In the genomic region with DNA sequence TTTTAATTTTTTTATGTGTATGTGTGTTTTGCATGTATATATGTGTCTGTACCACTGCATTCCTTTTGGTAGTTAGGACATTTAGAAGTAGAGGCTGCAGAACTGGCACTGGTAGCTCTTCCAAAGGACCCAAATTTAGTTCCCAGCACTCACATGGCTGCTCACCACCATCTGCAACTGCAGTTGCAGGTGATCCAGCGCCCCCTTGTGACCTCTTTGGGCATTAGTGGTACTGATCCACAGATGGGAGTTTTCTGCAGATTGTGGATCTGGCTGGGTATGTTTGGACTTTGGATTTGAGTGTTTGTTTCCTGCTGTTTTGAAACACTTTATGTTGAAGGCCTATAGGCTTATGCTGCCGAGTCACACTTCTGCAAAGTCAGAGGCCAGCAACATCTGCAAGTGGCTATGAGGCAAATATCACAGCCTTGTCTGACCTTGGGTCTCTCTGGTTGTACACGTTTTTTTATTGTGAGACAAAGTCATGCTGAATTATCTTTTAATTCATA, we compare ENCODE assay signal across 14 mouse cellular contexts. TPM values are rescaled to one million over a fixed set of nuclear protein-coding genes. Genes with fewer than 3 reads are reported as not detected.
DNase-seq lines count a peak whose midpoint lies in the region; ATAC-seq and TF ChIP-seq lines count a peak whose summit lies in the region.
"Had no signal": no experiment of that assay in that cellular context is flagged by ENCODE, and none has a peak within 500 bp of the region (broad histone marks: within the 10 kb centered on the region; RNA-seq: fewer than 3 reads in every experiment).

No protein-coding gene starts in this region.

- H3K4me3 ChIP-seq in heart, embryonic 16.5 days (ENCODE audit: low read length) = no peak overlapping the region
- no peak overlapping the region for H3K4me3 ChIP-seq in lung, postnatal 0 days (ENCODE audit: low read depth, low read length)
- H3K4me3 ChIP-seq in MEL (ENCODE audit: control insufficient read depth in 1 of 2, insufficient read depth in 1 of 2, low read depth in 2 of 2, low read length in 2 of 2) = no peak overlapping the region
- H3K4me3 ChIP-seq in megakaryocyte, embryonic 14.5 days (replicated peaks) = peak overlapping the region; percentile 33
- H3K4me3 ChIP-seq: stomach, embryonic 15.5 days had no signal

- no peak for DNase-seq in heart, postnatal 4 days
- DNase-seq in lung, postnatal 0 days (ENCODE audit: low spot score) = no peak
- DNase-seq in lung, postnatal 25 days (ENCODE audit: low spot score) = no peak
- DNase-seq in MEL (ENCODE audit: low read depth, low spot score) = peak; percentile 35
- no peak for DNase-seq in right cerebral cortex, postnatal 10 days (ENCODE audit: low spot score in 2 of 2)
- no peak for DNase-seq in frontal cortex, postnatal 25 days (ENCODE audit: low spot score in 2 of 2)
- DNase-seq: cerebellum, adult 9-10 months; kidney, postnatal 14 days; layer of hippocampus, postnatal 36 days; right cerebral cortex, postnatal 25 days had no signal

- no peak for TF ChIP-seq EP300 in lung, postnatal 0 days (IDR thresholded peaks at IDR 0.05)
- no peak for TF ChIP-seq EP300 in MEL (IDR thresholded peaks at IDR 0.05; ENCODE audit: low read depth in 1 of 2, low read length in 2 of 2)

- no peak overlapping the region for H3K4me2 ChIP-seq in heart, embryonic 16.5 days (ENCODE audit: low read depth, low read length)
- H3K4me2 ChIP-seq in lung, postnatal 0 days (replicated peaks; ENCODE audit: low read depth, low read length) = no peak overlapping the region
- H3K4me2 ChIP-seq: stomach, embryonic 15.5 days had no signal

- peak; percentile 17 for TF ChIP-seq RAD21 in MEL (IDR thresholded peaks at IDR 0.05; ENCODE audit: low read depth, low read length)

- H3K36me3 ChIP-seq in heart, embryonic 16.5 days (ENCODE audit: control insufficient read depth, insufficient read depth) = peaks cover 18% of the 10 kb centered on the region
- H3K36me3 ChIP-seq in lung, postnatal 0 days (ENCODE audit: insufficient read depth, low read length) = peaks cover 8% of the 10 kb centered on the region; the same call in 1 of the 2 replicates
- H3K36me3 ChIP-seq in MEL (ENCODE audit: control insufficient read depth in 1 of 2, insufficient read depth in 2 of 2, low read length in 2 of 2) = peaks cover 0 to 3% of the 10 kb centered on the region in 2 experiments; a peak in 2 of 4 replicates
- H3K36me3 ChIP-seq in megakaryocyte, embryonic 14.5 days (replicated peaks; ENCODE audit: low read length) = peaks cover 71% of the 10 kb centered on the region

- TF ChIP-seq POLR2A in MEL (IDR thresholded peaks at IDR 0.05; ENCODE audit: control insufficient read depth in 1 of 2, insufficient read depth in 1 of 2, low read depth in 1 of 2, low read length in 2 of 2, poor library complexity in 1 of 2) = no peak

- H3K27me3 ChIP-seq in heart, embryonic 16.5 days (ENCODE audit: control insufficient read depth, insufficient read depth, low read length) = no peaks in the 10 kb centered on the region
- no peaks in the 10 kb centered on the region for H3K27me3 ChIP-seq in lung, postnatal 0 days (replicated peaks; ENCODE audit: insufficient read depth, low read length)
- H3K27me3 ChIP-seq in MEL (ENCODE audit: control insufficient read depth in 1 of 2, insufficient read depth in 2 of 2, low read length in 2 of 2) = no peaks in the 10 kb centered on the region
- H3K27me3 ChIP-seq in megakaryocyte, embryonic 14.5 days (replicated peaks) = no peaks in the 10 kb centered on the region
- H3K27me3 ChIP-seq: stomach, embryonic 15.5 days had no signal

- 51% methylated on average over 3 of the region's 3 CpGs for WGBS in heart, embryonic 16.5 days
- 45% methylated on average over 3 of the region's 3 CpGs for WGBS in lung, postnatal 0 days

- ATAC-seq in heart, embryonic 16.5 days (replicated peaks; ENCODE audit: extremely low read depth, insufficient read depth, low FRiP score) = no peak
- peak; percentile 7; the same call in 1 of the 2 replicates for ATAC-seq in lung, postnatal 0 days
- ATAC-seq: hindbrain, postnatal 0 days had no signal

- no peaks in the 10 kb centered on the region for H3K9me3 ChIP-seq in heart, embryonic 16.5 days (replicated peaks; ENCODE audit: control insufficient read depth, low read length)
- no peaks in the 10 kb centered on the region for H3K9me3 ChIP-seq in lung, postnatal 0 days (ENCODE audit: low read length)
- no peaks in the 10 kb centered on the region for H3K9me3 ChIP-seq in MEL (replicated peaks; ENCODE audit: insufficient read depth, low read length)
- H3K9me3 ChIP-seq in megakaryocyte, embryonic 14.5 days = no peaks in the 10 kb centered on the region
- H3K9me3 ChIP-seq: stomach, embryonic 15.5 days had no signal

- peak; percentile 50 for TF ChIP-seq CTCF in lung, postnatal 0 days (IDR thresholded peaks at IDR 0.05)
- TF ChIP-seq CTCF in MEL (IDR thresholded peaks at IDR 0.05 in 2 of 3, conservative IDR thresholded peaks at IDR 0.05 in 1 of 3; ENCODE audit: control insufficient read depth in 1 of 3, insufficient read depth in 1 of 3, low read depth in 2 of 3, low read length in 3 of 3, poor library complexity in 1 of 3, severe bottlenecking in 1 of 3) = peak; percentile 38 to 65 (median 51)

- H3K79me2 ChIP-seq in MEL (ENCODE audit: control insufficient read depth, insufficient read depth, low read length, poor library complexity) = peaks cover 20% of the 10 kb centered on the region

- H3K9ac ChIP-seq in heart, embryonic 16.5 days (ENCODE audit: low read length) = no peak overlapping the region
- H3K9ac ChIP-seq in lung, postnatal 0 days (replicated peaks; ENCODE audit: low read depth) = no peak overlapping the region
- H3K9ac ChIP-seq in MEL (ENCODE audit: control insufficient read depth, low read depth, low read length, poor library complexity, severe bottlenecking) = no peak overlapping the region
- H3K9ac ChIP-seq: stomach, embryonic 15.5 days had no signal

- peaks cover 22% of the 10 kb centered on the region for H3K4me1 ChIP-seq in heart, embryonic 16.5 days (ENCODE audit: control insufficient read depth, insufficient read depth, low read length)
- no peaks in the 10 kb centered on the region for H3K4me1 ChIP-seq in lung, postnatal 0 days (ENCODE audit: insufficient read depth, low read depth, low read length)
- no peaks in the 10 kb centered on the region for H3K4me1 ChIP-seq in MEL (ENCODE audit: control insufficient read depth in 1 of 2, insufficient read depth in 2 of 2, low read length in 2 of 2)
- peaks cover 89% of the 10 kb centered on the region for H3K4me1 ChIP-seq in megakaryocyte, embryonic 14.5 days
- H3K4me1 ChIP-seq: stomach, embryonic 15.5 days had no signal

- H3K27ac ChIP-seq in heart, embryonic 16.5 days (ENCODE audit: low read length) = peak overlapping the region; percentile 17
- H3K27ac ChIP-seq in lung, postnatal 0 days (ENCODE audit: low read length) = no peak overlapping the region
- no peak overlapping the region for H3K27ac ChIP-seq in MEL (ENCODE audit: control insufficient read depth, low read depth, low read length)
- H3K27ac ChIP-seq: hindbrain, postnatal 0 days; stomach, embryonic 15.5 days had no signal

TF ChIP-seq in MEL, 35 proteins besides CTCF, POLR2A, EP300 and RAD21:
- TF ChIP-seq SMC3 (IDR thresholded peaks at IDR 0.05; ENCODE audit: low read depth, low read length) (peak; percentile 36), MAZ (IDR thresholded peaks at IDR 0.05; ENCODE audit: low read depth, low read length) (no peak), KAT2A (conservative IDR thresholded peaks at IDR 0.05; ENCODE audit: low read depth, low read length) (no peak)

RNA-seq across cellular contexts. Expression of gene Haus8, which starts 15.8 kb away (rescaled TPM):
- polyA plus RNA-seq in heart, embryonic 16.5 days (2015; fragmentation: Nextera tagmentation; extraction: Ambion mirVana) = 125 and 130 TPM in 2 replicates
- total RNA-seq in heart, postnatal 4 days (2021) = 10 to 100 TPM; 81.3 to 82.0 TPM
- 13.5 and 18.9 TPM in 2 replicates for polyA plus RNA-seq in lung, postnatal 0 days (2015; fragmentation: Nextera tagmentation; extraction: Ambion mirVana)
- total RNA-seq in MEL (2012; rRNA removed) = 55.6 and 60.4 TPM in 2 replicates
- polyA plus RNA-seq in MEL (2012; ENCODE audit: insufficient read depth in 1 of 2, insufficient read length in 2 of 2, low read depth in 1 of 2, low replicate concordance in 2 of 2, missing spikeins in 1 of 2) = 10 to 100 TPM in 1 of 2 experiments, not detected in 1; 69.2 TPM
- polyA plus RNA-seq in megakaryocyte, embryonic 14.5 days (2012; ENCODE audit: insufficient read depth, low replicate concordance) = 9.3 and 14.0 TPM in 2 replicates

RNA-seq across cellular contexts. Expression of gene Myo9b, which starts 16.0 kb away (rescaled TPM):
- polyA plus RNA-seq in heart, embryonic 16.5 days (2015; fragmentation: Nextera tagmentation; extraction: Ambion mirVana) = 12.6 and 16.6 TPM in 2 replicates
- 10 to 100 TPM; 47.8 to 51.5 TPM for total RNA-seq in heart, postnatal 4 days (2021)
- 9.1 and 9.6 TPM in 2 replicates for polyA plus RNA-seq in lung, postnatal 0 days (2015; fragmentation: Nextera tagmentation; extraction: Ambion mirVana)
- total RNA-seq in MEL (2012; rRNA removed) = 35.8 and 36.5 TPM in 2 replicates
- 10 to 100 TPM; 52.3 to 54.8 TPM for polyA plus RNA-seq in MEL (2012; ENCODE audit: insufficient read depth in 1 of 2, insufficient read length in 2 of 2, low read depth in 1 of 2, low replicate concordance in 2 of 2, missing spikeins in 1 of 2)
- polyA plus RNA-seq in megakaryocyte, embryonic 14.5 days (2012; ENCODE audit: insufficient read depth, low replicate concordance) = 63.5 and 70.1 TPM in 2 replicates
